Mouse (Mus musculus): ENCODE measurements around the gene Gm30191.

DNA sequence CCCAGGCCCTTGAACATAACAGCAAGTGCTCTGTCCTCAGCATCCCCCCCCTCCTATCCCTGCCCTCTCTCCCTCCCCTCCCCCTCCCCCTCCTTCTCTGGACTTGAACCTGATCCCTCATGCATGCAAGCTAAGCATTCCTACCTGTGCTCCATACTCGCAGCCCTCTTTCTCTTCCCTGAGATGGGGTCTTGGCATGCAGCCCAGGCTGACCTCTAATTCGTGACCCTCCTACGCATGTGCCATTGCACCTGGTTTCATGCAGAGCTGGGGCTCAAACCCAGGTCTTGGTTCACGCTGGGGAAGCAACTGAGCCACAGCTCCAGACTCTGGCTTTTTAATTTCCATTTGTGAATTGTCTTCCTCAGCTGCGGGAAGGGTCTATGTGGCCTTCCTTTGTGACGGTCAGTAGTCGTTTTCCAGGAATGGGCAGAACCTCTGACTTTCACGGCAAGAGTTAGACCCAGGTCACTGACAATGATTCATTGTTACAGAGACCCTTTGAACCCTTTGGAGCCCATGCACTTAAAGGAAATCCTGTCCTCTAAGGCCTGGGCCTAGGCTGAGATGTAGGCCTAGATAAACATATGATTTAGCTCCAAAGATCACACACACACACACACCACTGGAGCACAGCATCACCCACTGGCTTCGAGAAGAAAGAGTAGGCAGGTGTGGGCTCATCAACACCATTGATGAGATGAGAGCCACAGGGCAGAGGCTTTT, 19.3 kb downstream of the Gm30191 start:
- no peak for TF ChIP-seq GATA1 (IDR thresholded peaks at IDR 0.05; ENCODE audit: borderline replicate concordance, low read length)
- TF ChIP-seq FLI1 (IDR thresholded peaks at IDR 0.05; ENCODE audit: low read length) = no peak

Data from megakaryocyte, embryonic 14.5 days (primary cell).